Mouse (Mus musculus) liver, embryonic 14.5 days (tissue): ENCODE data around the gene Tpsb2.

Experiments used
- CTCF ChIP-seq: IDR thresholded peaks from 2 replicates; pipeline ENCODE4 v1.5.1; 2016; ENCODE audit warnings: antibody characterized with exemption, low read depth, control low read depth
- EP300 ChIP-seq: IDR thresholded peaks from 2 replicates; pipeline ENCODE4 v1.6.1; 2016; ENCODE audit warnings: antibody characterized with exemption, low read depth

DNA sequence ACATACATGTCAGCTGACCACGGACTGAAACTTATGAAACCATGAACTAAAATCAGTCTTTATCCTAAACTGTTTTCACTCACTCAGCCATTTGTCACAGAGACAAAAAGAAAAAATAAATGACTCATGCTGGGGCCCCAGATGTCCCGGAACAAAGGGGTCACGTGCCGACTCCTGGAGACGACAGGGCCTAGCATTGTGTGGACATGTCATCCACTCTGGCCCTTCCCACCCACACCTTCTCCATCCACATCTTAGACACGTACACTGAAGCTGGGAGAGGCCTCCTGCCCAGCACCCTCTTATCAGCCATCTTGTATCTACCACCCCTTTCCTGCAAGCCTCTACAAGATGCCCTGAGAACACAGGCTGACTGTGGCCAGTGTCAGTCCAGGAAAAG lies 51.9 kb downstream of the Tpsb2 start:
- TF ChIP-seq EP300, result no peak
- no peak for TF ChIP-seq CTCF
